Mouse (Mus musculus) midbrain, embryonic 16.5 days (tissue): ENCODE measurements around the gene Slc27a3. TPM values are rescaled to one million over a fixed set of nuclear protein-coding genes. Genes with fewer than 3 reads are reported as not detected.

ENCODE experiments used
- ATAC-seq: fragments of 200-750 bp; cut with Nextera tagmentation; 2 replicates; pipeline ENCODE4 v1.8.0; 2017; ENCODE audit warnings: moderate TSS enrichment
- H3K27ac ChIP-seq: fragments of 300-500 bp; sonication (generic); 2 replicates; pipeline ENCODE4 v1.5.1; 2014; ENCODE audit warnings: mild to moderate bottlenecking, low read length, mixed read lengths
- H3K27me3 ChIP-seq: fragments of 300-500 bp; sonication (generic); 2 replicates; pipeline ENCODE4 v1.6.1; 2014; ENCODE audit warnings: low read depth, low read length, mixed read lengths; ENCODE audit not compliant: control insufficient read depth, insufficient read depth
- H3K36me3 ChIP-seq: fragments of 300-500 bp; sonication (generic); 2 replicates; pipeline ENCODE4 v1.6.1; 2014; ENCODE audit warnings: mild to moderate bottlenecking, low read length, moderate library complexity, mixed read lengths; ENCODE audit not compliant: control insufficient read depth, insufficient read depth
- H3K4me1 ChIP-seq: fragments of 300-500 bp; sonication (generic); 2 replicates; pipeline ENCODE4 v1.6.1; 2014; ENCODE audit warnings: mild to moderate bottlenecking, low read length, mixed read lengths; ENCODE audit not compliant: control insufficient read depth, insufficient read depth
- H3K4me2 ChIP-seq: fragments of 300-500 bp; sonication (generic); 2 replicates; pipeline ENCODE4 v1.6.1; 2014; ENCODE audit warnings: mild to moderate bottlenecking, low read length, mixed read lengths
- H3K4me3 ChIP-seq: fragments of 300-500 bp; sonication (generic); 2 replicates; pipeline ENCODE4 v1.5.1; 2014; ENCODE audit warnings: low read depth, mild to moderate bottlenecking, low read length, moderate library complexity, mixed read lengths
- H3K9ac ChIP-seq: fragments of 300-500 bp; sonication (generic); 2 replicates; pipeline ENCODE4 v1.6.1; 2014; ENCODE audit warnings: low read depth, low read length, mixed read lengths
- H3K9me3 ChIP-seq: fragments of 300-500 bp; sonication (generic); replicated peaks from 2 replicates; pipeline ENCODE4 v1.6.1; 2014; ENCODE audit warnings: mild to moderate bottlenecking, low read length, mixed read lengths; ENCODE audit not compliant: control insufficient read depth, poor library complexity, severe bottlenecking
- WGBS: fragments of 180-500 bp; shearing (Covaris S2); extraction: QIAGEN DNeasy Blood & Tissue Kit; methylation state at CpG from one replicate; pipeline ENCODE4 v1.1.7; 2014; 5-methylcytosine and 5-hydroxymethylcytosine counted together
- polyA plus RNA-seq: library from polyadenylated mRNA; unstranded; fragments of >200 nt; fragmentation: Nextera tagmentation; extraction: Ambion mirVana; gene quantifications from 2 replicates; pipeline ENCODE4 v1.2.1, GENCODE M21; 2015

Slc27a3 gene
- polyA plus RNA-seq, 1 experiment from 2014 or later = 30.7 TPM

DNA sequence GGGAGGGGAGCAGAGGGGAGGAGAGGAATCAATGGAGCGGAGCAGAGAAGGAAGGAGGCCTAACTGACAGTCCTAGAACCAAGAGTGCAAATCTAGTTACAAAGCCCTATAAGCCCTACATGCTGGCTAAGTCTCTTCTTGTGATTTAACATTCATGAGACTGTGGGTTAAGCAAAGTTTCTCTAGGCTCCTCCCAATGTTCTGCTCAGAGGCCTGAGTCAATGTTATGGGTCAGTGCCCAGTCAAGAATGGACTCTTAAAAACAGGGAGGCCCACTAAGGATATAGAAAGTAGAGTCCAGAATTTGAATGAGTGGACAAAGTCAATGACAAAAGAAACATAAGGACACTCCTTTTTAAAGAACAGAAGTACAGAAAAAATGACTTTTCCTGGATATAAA lies 37.8 kb upstream of the Slc27a3 start:
- Histone ChIP-seq H3K36me3 (0 out of 2 replicates have a peak, but pooled peaks cover 2% of the 10 kb centered on the region), H3K4me2 (no peak overlapping the region), H3K4me1 (peaks cover 17% of the 10 kb centered on the region), H3K4me3 (no peak overlapping the region), H3K27ac (no peak overlapping the region), H3K9ac (no peak overlapping the region), H3K27me3 (no peaks in the 10 kb centered on the region), H3K9me3 (no peaks in the 10 kb centered on the region)
- 59% methylated on average over 1 of the region's 1 CpGs for WGBS
- no peak for ATAC-seq

DNA sequence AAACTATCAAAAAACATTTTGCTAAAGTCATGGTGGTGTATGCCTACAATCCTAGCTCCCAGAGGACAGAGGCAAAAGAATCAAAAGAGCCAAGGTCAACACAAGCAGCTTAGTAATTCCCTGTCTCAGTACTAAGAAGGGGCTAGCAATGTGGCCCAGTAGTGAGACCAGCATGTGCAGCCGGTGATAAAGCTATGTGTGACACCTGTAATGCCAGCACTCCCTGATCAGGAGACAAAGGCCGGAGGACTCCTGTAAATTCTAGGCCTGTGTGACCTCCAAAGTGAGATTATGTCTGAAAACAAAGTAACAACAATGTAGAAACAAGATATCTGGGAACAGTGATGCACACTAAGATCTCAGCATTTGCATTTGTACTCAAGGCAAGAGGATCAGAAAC lies 35.8 kb upstream of the Slc27a3 start:
- WGBS = 92% methylated on average over 2 of the region's 2 CpGs
- Histone ChIP-seq H3K4me3 (no peak overlapping the region), H3K4me1 (no peaks in the 10 kb centered on the region), H3K36me3 (peaks cover 9% of the 10 kb centered on the region), H3K9ac (no peak overlapping the region), H3K27me3 (no peaks in the 10 kb centered on the region), H3K27ac (no peak overlapping the region), H3K4me2 (no peak overlapping the region), H3K9me3 (no peaks in the 10 kb centered on the region)
- ATAC-seq = no peak

DNA sequence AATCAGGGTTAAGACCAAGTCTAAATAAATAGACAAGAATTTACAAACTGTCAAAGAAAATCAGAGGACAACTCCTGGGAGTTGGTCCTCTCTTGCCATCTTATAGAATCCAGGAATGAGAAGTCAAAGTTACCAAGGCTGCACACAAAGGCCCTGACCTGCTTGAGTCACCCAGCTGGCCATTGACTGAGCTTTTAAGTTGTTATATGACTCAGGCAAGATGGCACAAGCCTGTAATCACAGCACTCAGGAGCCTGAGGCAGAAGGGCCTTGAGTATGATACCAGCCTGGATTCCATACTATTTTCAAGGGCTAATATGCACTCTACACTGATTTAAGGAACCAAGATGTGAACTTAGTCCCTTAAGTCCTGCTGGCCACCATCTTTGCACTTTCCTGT lies 33.8 kb upstream of the Slc27a3 start:
- H3K4me1 ChIP-seq = no peaks in the 10 kb centered on the region
- no peaks in the 10 kb centered on the region for H3K9me3 ChIP-seq
- no peak for ATAC-seq
- no peak overlapping the region for H3K4me3 ChIP-seq
- H3K27ac ChIP-seq = no peak overlapping the region
- no peaks in the 10 kb centered on the region for H3K27me3 ChIP-seq
- peaks cover 23% of the 10 kb centered on the region for H3K36me3 ChIP-seq
- no peak overlapping the region for H3K9ac ChIP-seq
- H3K4me2 ChIP-seq = no peak overlapping the region

DNA sequence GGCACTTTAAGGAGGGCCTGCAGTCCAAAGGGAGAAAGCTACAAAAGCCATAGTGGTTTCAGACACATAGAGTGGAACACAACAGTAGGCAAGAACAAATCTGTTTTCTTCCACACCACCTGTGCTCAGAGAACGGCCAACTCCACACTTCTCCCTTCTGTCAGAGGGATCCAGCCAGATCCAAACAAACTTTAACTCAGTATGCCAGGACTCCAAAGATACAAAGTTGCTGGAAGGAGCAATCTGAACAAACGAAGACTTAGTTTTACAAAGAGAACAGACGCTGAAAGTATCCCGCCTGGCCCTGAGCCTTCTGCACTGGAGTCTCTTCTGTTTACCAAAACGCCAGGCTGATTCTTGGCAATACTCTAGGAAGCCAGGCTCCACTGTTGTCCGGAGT lies 31.0 kb upstream of the Slc27a3 start:
- H3K27me3 ChIP-seq = no peaks in the 10 kb centered on the region
- H3K36me3 ChIP-seq = peaks cover 35% of the 10 kb centered on the region
- WGBS = 92% methylated on average over 6 of the region's 6 CpGs

DNA sequence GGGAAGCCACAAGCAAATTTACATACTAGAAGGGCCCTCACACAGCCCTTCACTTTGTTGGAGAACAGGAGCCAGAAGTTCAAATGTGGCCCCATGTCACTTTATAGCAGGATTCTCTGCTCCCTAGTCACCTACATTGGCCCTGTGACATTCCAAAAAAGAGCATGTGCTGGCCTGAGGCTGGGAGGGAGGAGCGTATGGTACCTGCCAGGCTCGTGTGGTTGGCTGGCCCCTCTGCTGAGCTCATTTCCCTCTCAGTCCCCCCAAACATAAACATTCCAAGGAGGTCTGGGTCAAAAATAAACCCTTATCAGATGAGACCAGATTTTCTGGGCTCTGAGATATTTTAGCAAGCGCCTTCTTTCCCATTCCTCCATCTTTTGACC lies 23.3 kb upstream of the Slc27a3 start:
- Histone ChIP-seq H3K36me3 (peaks cover 43% of the 10 kb centered on the region), H3K9ac (no peak overlapping the region), H3K4me1 (no peaks in the 10 kb centered on the region), H3K9me3 (no peaks in the 10 kb centered on the region), H3K27me3 (no peaks in the 10 kb centered on the region), H3K4me3 (no peak overlapping the region), H3K4me2 (no peak overlapping the region), H3K27ac (no peak overlapping the region)
- 76% methylated on average over 3 of the region's 3 CpGs for WGBS
- ATAC-seq = no peak

More for the DNA sequence above, 31.0 kb upstream of the Slc27a3 start:
- Histone ChIP-seq H3K27ac (no peak overlapping the region), H3K4me2 (no peak overlapping the region), H3K4me1 (no peaks in the 10 kb centered on the region), H3K9ac (no peak overlapping the region), H3K4me3 (no peak overlapping the region), H3K9me3 (no peaks in the 10 kb centered on the region)
- no peak for ATAC-seq

DNA sequence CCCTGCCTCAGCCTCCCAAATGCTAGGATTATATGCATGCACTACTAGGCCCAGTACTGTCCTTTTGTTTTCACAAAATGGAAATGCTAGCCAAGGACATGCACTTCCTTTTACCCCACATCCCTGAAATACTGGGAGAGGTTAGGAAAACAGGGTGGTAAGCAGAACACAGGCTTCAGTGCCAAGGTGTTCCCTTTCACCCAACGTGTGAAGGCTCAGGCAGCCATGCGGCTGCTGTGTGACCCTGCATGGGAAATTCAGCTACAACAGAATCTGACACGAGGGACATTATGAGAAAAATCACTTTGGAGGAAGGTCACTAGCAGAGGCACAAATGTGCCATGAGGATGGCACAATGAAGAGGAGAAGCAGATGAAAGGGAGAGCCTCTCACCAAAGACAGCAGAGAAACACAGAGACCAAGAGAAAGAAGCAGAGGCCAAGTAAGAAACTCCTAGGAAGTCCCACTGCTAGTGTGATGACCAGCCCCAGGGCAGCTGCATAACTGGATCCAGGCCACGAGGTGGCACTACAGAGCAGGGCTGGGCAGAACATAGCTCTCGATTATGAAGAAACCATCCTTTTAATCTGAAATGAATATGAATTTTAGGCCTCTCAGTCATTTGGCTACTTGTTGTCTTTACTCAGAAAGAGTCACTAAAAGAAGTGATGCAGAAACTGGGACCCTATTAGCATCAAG lies 22.7 kb upstream of the Slc27a3 start:
- ATAC-seq = no peak; the same call in 1 of the 2 replicates
- no peak overlapping the region for H3K4me2 ChIP-seq
- no peak overlapping the region for H3K27ac ChIP-seq
- no peaks in the 10 kb centered on the region for H3K9me3 ChIP-seq
- H3K36me3 ChIP-seq = peaks cover 44% of the 10 kb centered on the region
- H3K4me3 ChIP-seq = no peak overlapping the region
- no peaks in the 10 kb centered on the region for H3K27me3 ChIP-seq
- 53% methylated on average over 5 of the region's 5 CpGs for WGBS
- H3K9ac ChIP-seq = no peak overlapping the region
- H3K4me1 ChIP-seq = no peaks in the 10 kb centered on the region

DNA sequence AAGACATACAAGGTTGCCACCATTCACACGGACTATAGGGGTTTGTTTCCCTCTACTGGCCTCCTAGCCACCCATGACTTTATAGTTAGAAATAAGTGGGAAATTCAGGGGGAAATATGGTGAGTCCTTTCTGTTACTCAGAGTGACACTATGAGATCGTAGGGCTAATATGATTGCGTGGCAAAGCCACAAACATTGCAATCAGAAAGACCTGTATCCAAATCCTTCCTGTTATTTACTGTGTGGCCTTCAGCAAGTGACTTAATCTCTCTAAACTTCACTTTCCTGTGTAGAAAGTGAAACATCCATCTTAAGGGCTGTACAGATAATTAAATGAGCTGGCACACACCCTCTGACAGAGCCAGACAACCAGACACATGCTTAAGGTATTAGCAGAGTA lies 19.0 kb upstream of the Slc27a3 start:
- H3K4me2 ChIP-seq = no peak overlapping the region
- peaks cover 44% of the 10 kb centered on the region for H3K36me3 ChIP-seq
- no peaks in the 10 kb centered on the region for H3K4me1 ChIP-seq
- WGBS = 93% methylated on average over 3 of the region's 3 CpGs
- H3K27me3 ChIP-seq = no peaks in the 10 kb centered on the region
- no peak for ATAC-seq
- no peak overlapping the region for H3K27ac ChIP-seq
- H3K4me3 ChIP-seq = no peak overlapping the region
- no peaks in the 10 kb centered on the region for H3K9me3 ChIP-seq
- H3K9ac ChIP-seq = no peak overlapping the region

DNA sequence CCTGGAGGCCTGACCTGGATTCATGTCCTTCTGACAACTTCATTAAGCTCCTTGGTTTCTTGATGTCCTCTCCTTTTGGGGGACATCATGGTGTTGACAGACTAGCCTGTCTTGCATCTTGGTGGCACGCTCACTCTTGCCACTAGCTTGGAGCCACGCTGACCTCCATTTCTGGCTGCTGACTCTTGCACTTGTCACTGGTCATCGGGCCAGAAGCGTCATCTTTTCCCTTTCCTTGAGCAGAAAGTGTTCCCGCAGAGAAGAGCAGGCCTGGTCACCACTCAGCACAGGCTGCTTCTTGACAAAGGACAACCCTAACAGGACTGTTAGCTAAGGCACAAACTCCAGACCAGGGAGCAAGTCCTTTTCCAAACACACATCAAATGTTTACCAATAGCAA lies 16.7 kb upstream of the Slc27a3 start:
- WGBS = 96% methylated on average over 5 of the region's 5 CpGs

DNA sequence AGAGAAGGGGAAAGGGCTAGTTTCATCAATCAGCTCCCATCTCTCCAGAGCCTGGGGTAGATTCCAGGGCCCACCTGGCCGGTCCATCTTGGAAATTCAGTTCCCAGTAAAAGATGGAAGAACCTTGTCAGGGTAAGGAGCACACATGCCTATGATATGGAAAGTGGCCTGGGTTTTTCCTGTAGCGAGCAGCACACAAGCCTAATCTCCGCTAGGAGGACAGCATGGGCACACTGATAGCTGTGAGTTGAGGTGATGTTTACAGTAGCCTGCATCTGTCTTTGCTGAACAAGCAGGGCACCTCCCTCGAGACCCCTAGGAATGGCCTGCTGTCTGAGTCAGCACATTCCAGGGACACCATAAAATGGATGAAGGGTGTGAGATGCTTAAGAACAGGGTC lies 14.9 kb upstream of the Slc27a3 start:
- peaks cover 62% of the 10 kb centered on the region for H3K36me3 ChIP-seq
- WGBS = 93% methylated on average over 4 of the region's 4 CpGs
- no peak overlapping the region for H3K9ac ChIP-seq
- no peak overlapping the region for H3K4me3 ChIP-seq
- ATAC-seq = no peak
- H3K4me2 ChIP-seq = no peak overlapping the region
- H3K9me3 ChIP-seq = no peaks in the 10 kb centered on the region
- no peak overlapping the region for H3K27ac ChIP-seq
- no peaks in the 10 kb centered on the region for H3K4me1 ChIP-seq
- H3K27me3 ChIP-seq = no peaks in the 10 kb centered on the region

More for the DNA sequence above, 16.7 kb upstream of the Slc27a3 start:
- H3K27ac ChIP-seq = no peak overlapping the region
- ATAC-seq = no peak
- no peak overlapping the region for H3K4me3 ChIP-seq
- no peak overlapping the region for H3K9ac ChIP-seq
- H3K4me2 ChIP-seq = no peak overlapping the region
- no peaks in the 10 kb centered on the region for H3K9me3 ChIP-seq
- H3K27me3 ChIP-seq = no peaks in the 10 kb centered on the region
- no peaks in the 10 kb centered on the region for H3K4me1 ChIP-seq
- H3K36me3 ChIP-seq = peaks cover 60% of the 10 kb centered on the region
